Mouse (Mus musculus) ZHBTc4 (cell line): ENCODE measurements around the gene Qrich2.
"Not testable (repeated sequence)": the region's sequence is repeated elsewhere in the genome, so short reads cannot be mapped to it uniquely, and the experiment has no call there.

Experiments used
- DNase-seq: peaks from one replicate; pipeline ENCODE4 v3.0.0-alpha.2; 2011; ENCODE audit warnings: low read depth, low spot score

Qrich2 gene

GRCm38 (mm10) chr11:116466141-116466540 is at the start of gene Qrich2:
TSS of gene Qrich2 (minus strand) at chr11:116466241.
- DNase-seq: peak; percentile 44

GRCm38 (mm10) chr11:116515330-116516020 is 49.4 kb upstream of the Qrich2 start:
- no peak for DNase-seq

GRCm38 (mm10) chr11:116513531-116514038 is 47.5 kb upstream of the Qrich2 start:
- no peak for DNase-seq

- DNase-seq: no peak
These were observed 46.9 kb upstream of the Qrich2 start for GRCm38 (mm10) chr11:116512987-116513386.

GRCm38 (mm10) chr11:116512154-116512553 is 46.1 kb upstream of the Qrich2 start:
- DNase-seq: no peak

- DNase-seq: peak; percentile 76
These were observed 45.3 kb upstream of the Qrich2 start for GRCm38 (mm10) chr11:116511301-116511868.

- DNase-seq: no peak
These were observed 42.6 kb upstream of the Qrich2 start for GRCm38 (mm10) chr11:116508689-116509088.

GRCm38 (mm10) chr11:116506151-116506875 is 40.3 kb upstream of the Qrich2 start:
- no peak for DNase-seq

- no peak for DNase-seq
These were observed 39.5 kb upstream of the Qrich2 start for GRCm38 (mm10) chr11:116505573-116505972.

- DNase-seq: peak; percentile 61
These were observed 38.5 kb upstream of the Qrich2 start for GRCm38 (mm10) chr11:116504516-116504915.

GRCm38 (mm10) chr11:116501005-116501746 is 35.1 kb upstream of the Qrich2 start:
- DNase-seq: peak; percentile 80

- no peak for DNase-seq
These were observed 33.0 kb upstream of the Qrich2 start for GRCm38 (mm10) chr11:116499018-116499417.

GRCm38 (mm10) chr11:116498596-116498995 is 32.6 kb upstream of the Qrich2 start:
- DNase-seq: peak; percentile 37

- no peak for DNase-seq
These were observed 31.3 kb upstream of the Qrich2 start for GRCm38 (mm10) chr11:116497313-116497712.

GRCm38 (mm10) chr11:116494474-116495174 is 28.6 kb upstream of the Qrich2 start:
- DNase-seq: no peak

- DNase-seq: peak; percentile 88
These were observed 27.8 kb upstream of the Qrich2 start, which contains the start of gene Prpsap1 for GRCm38 (mm10) chr11:116493795-116494252. TSS of gene Prpsap1 (minus strand) at chr11:116494202.

GRCm38 (mm10) chr11:116493191-116493590 is 27.1 kb upstream of the Qrich2 start:
- no peak for DNase-seq

GRCm38 (mm10) chr11:116492507-116492906 is 26.5 kb upstream of the Qrich2 start:
- DNase-seq: not testable (repeated sequence)

GRCm38 (mm10) chr11:116491338-116491737 is 25.3 kb upstream of the Qrich2 start:
- DNase-seq: peak; percentile 37

- DNase-seq: peak; percentile 95
These were observed 24.4 kb upstream of the Qrich2 start for GRCm38 (mm10) chr11:116490232-116491107.
